Mouse (Mus musculus): Measurements from ENCODE around the gene Slc9a9.

Slc9a9 gene

DNA sequence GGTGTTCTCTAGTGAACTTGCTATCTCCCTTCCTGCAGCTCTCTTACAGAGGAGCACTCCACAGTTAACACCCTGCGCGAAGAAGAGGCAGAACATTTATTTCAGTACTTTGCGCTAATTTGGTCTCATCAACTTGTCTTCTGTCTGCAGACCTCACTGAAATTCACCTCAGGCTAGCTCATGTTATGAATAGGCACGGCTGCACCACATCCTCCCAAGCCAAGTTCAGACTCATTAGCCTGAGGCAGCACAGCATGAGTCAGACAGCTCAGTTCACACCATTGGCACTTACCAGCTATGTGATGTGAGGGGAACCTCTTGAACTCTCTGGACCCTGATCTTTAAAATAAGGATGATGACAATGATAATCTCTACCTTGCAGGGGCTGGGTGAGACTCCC, 482.0 kb downstream of the Slc9a9 start:
- DNase-seq (ENCODE audit: low read depth, low spot score): no peak

DNA sequence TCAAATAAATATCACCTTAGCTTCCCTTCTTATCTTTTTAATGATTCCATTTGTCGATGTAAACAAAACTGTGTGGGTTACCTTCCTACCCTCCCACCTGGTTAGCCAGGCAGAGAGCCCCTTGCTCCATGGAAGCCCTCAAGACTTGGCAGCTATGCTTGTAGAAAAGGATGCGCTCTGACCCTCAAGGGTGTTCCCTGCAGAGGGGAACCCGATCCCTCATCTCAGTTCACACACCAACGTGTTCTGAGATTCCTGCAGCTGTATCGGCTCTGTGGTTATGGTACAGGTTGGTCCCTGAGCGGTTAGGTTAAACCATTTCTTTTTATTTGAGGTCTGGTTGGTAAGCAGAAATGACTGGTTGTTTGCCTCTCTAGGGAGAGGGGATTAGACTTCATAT, 484.3 kb downstream of the Slc9a9 start:
- no peak for DNase-seq (ENCODE audit: low read depth, low spot score)

DNA sequence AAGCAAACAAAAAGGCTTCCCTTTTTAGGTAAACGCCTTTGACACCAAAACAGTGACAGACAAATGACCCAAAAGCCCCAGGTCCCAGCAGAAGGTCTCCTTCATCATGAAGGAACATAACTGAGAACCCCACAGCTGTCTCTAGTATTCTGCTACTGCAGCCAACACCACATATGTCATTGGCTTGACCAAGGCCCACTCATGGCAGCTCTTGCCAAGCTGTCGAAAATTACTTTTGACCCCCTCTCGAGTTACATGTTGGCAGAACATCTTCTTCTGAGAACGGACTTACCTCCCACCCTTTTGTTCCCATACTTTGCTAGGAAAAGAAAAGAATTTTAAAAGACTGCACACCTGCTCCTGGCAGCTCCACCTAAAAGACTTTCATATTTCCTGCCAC, 488.2 kb downstream of the Slc9a9 start:
- DNase-seq (ENCODE audit: low read depth, low spot score): no peak

DNA sequence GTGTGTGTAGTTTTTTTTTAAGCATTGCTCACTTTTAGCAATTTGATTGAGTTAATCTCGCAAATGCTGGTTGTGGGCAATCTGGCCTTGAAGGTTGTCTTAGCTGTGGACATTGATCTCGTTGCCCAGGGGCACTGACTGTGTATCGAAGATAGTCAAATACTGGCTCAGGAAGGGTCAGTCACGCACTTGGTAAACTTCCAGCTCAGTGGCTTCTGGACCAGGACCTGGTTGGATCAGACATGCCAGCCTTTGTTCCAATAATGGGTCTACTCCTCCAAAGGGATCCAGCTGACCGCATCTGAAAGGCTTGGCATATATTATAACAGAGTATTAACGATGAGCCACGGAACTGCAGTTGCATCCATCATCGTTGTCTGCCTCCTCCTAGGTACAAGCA, 489.2 kb downstream of the Slc9a9 start:
- no peak for DNase-seq (ENCODE audit: low read depth, low spot score)

DNA sequence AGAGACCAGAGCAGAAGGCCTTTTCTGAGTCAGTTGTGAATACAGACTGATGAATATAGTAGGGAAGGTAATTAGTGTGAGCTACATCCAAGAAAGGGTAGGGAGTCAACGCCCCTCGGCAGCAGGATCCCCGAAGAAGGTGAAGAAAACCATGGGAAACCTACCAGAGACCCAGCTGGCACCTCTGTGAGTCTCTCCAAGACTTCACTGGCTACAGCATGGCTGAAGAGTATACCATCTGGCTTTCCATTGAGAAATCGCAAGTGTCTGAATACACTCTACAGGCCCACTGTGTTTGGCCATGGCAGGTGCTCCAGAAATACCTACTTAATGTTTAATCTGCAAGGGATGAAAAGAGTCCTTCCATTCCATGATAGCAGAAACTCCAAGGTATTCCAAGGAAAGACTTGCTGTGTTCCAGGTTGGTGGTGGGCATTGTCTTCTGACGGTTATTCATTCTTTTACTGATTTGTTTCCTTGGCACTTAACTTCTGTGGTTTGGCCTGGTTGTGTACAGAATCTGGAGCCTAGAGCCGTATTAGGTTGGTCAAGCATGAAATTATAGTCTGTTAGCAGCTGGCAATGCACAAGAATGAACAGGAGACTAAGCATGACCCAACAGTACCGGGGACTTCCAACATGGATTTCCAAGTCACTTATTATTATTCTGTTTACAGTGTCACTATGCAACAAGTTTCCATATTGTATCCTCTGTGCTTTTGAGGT, 491.0 kb downstream of the Slc9a9 start:
- no peak for DNase-seq (ENCODE audit: low read depth, low spot score)

DNA sequence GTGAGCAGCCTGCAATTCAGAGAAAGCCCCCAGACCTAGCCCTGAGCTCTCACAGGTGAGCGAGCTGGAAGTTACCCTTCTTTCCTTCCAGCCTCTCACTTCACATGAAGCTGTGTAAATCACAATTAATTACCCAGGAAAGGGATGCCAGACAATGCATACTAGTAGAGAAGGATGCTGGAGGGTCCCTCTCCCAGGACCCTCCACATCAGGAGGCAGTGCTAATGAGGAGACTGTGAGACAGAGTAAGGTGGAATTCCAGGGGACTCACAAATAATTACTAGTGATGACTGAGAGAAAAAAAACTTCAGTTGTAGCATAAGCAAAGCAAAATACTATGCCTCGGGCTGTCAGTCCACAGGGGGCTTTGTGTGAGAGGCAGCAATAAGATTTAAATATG, 492.0 kb downstream of the Slc9a9 start:
- no peak for DNase-seq (ENCODE audit: low read depth, low spot score)

DNA sequence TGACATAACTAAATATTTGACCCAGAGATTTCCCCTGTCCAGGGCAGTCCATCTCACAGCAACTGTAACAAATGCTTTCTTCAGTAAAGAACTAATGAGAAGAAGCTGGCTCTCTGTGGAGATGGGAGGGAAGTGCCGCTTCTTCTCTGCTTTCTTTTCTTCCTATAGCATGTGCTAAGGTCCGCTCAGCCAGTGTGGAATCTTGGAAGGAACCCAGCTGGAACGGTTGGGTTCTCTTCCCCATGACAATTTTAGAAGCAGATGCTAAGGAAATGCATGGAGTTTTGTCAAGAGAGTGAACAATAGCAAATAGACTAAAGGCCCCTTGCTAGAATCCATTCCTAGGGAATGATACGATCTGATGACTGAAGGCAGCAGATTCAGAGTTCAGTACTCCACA, 496.5 kb downstream of the Slc9a9 start:
- no peak for DNase-seq (ENCODE audit: low read depth, low spot score)

DNA sequence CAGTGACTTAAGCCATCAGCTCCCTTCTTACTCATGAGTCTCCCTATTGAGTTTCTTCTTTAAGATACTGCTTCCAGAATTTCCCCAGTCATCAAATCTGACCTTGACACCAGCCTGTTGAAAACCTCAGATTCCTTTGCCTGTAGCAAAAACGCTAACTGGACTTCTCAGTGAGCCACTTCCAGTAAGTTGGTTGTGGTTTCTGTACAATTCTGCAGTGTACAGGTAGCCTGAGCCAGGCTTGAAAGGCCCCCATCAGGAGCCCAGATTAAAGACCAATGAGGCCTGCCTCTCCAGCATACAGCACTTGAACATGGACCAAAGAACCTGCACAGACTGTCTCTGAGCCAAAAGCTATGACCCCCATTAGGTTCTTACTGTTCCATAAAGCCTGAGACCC, 498.1 kb downstream of the Slc9a9 start:
- no peak for DNase-seq (ENCODE audit: low read depth, low spot score)

DNA sequence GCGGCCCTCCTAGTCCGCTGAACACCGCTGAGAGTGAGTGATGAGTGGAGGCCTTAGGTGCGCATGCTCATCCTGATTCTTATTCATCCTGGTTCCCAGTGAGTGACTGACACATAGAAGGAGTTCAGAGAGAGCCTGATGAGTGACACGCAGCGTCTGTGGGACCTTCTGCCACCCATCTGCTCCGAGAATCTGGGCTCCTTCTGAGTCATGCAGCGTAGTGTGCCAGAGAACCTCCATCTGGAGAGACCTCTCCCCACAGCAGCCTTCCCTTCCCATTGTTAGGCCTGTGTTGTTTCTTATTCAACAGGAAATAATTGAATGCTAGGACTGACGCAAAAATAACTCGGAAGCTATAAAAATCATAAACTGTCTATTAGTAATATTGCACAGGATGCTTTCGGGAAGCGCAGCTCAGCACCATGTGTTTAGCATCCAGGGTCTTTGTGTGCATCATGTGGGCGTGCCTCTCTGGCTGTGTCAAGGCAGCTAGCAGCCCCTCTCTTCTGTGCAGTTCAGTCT, 498.8 kb downstream of the Slc9a9 start:
- DNase-seq (ENCODE audit: low read depth, low spot score): no peak

DNA sequence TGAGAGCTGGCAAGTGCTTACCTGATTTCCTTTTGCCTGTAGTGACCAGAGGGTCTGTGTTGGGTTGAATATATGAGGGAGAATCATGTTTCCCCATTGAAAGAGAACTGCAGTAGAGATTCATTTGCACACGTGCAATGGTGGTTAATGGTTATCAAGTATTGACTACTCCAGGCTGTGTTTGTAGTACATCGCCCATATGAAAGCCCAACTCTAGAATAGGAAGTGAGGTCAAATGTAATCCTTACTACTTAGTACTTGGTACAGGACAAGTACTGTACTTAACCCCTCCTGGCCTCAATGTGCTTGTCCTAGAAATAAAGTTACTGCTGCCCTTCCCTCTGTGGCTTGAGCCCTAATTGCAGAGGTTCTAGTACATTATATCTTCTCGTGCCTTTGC, 508.5 kb downstream of the Slc9a9 start:
- no peak for DNase-seq (ENCODE audit: low read depth, low spot score)

DNA sequence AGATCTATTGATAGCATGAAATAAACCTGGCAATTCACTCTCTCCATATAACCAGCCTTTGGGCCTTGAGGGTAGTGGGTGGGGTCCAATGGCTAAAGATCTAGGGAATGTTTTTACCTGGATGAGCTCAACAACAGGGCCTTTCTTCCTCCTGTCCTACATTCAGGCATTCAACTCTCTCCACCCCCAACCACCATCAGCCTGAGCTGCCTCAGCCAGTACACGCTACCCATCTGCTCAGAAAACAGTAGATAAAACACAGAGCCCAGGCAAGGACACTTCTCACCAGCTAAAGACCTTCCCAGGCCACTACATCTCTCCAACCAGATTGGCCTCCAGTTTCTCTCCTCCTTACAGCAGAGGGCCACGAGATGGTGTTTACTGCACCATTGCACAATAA, 510.3 kb downstream of the Slc9a9 start:
- no peak for DNase-seq (ENCODE audit: low read depth, low spot score)

DNA sequence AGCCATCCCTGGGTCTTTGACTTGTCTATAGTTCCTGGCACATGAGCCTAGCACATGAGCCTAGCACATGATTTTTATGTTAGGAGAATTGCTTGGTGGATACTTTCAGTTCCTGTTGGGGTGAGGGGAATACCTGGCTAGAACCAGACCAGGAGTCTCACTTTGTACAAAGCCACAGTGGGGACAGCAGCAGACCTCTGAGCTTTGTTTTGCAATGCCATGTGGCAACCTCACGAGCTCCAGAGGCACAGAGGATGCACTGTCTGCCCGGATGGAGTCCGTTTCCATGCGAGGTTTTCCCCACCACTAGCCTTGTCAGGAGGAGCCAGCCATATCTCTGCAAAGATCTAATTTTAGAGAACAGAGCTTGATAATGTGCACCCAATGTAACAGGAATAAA, 510.9 kb downstream of the Slc9a9 start:
- no peak for DNase-seq (ENCODE audit: low read depth, low spot score)

DNA sequence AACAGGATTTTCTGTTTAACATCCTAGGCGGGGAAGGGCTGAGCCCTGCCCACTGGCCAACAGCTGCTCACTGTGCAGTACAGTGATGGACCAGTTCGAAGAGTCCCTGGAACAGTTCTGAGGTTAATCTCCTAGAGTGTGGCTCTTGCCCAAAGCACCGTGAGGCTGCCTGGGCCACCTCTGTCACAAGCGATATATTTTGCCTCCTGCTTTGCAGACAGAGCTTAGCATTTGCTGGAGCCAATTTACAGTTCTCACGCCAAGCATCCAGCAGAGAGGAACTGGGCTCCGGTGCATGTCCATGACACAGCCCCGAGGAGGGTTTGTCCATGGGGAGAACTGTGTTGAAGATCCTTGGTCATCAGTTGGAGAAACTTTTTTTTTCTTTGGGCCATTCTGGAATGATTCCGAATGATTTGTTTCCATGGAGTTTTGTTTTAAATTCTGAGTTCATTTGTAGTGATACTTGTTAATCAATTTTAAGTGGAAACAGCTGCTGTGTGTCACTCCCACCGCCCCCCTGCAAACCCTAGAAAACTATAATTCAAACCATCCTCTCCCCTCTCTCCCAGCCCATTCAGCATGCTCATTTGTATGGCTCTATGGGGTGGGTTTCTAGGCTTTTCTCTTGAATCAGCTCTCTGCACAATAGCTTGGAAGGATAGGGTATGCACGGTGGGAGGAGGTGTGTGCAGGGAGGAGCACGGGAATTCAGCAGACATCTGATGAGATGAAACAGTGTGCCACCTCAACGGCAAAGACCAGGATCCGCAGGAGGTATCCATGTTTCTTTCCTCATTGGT, 511.7 kb downstream of the Slc9a9 start:
- no peak for DNase-seq (ENCODE audit: low read depth, low spot score)

DNA sequence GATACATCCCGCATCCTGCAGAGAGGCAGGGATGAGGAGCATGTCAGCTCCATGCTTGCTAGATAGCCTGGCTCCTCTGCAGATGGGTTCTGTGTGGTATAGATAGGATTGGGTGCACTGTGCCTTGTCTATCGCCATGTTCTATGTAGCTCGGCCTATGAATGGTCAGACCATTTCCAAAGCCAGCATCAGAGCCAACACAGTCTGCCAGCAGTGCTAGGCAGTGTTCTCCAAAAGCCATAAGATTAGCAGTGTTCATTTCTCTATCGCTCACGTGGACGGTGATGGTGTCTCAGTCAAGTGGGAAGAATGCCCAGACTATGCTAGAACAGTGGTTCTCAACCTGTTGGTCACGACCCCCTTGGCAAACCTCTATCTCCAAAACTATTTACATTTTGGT, 512.6 kb downstream of the Slc9a9 start:
- DNase-seq (ENCODE audit: low read depth, low spot score): no peak

DNA sequence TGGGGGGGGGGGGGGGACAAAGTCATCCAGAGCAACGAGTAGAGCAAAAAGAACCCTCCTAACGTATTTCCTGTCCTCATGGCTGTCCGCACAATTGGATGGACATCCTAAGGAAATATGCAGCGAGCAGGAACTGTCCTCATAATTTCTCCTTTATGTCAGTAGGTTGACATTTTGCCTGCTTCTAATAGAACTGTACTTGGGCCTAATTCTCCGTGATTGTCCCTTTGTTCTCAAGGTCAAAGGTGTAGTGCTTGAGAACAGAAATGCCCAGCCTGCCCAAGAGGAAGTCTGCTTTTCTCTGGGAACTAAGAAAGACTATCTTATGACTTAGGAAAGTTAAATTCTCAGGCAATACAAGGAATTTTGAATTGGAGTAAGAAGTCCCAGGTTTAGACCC, 514.7 kb downstream of the Slc9a9 start:
- DNase-seq (ENCODE audit: low read depth, low spot score): no peak

DNA sequence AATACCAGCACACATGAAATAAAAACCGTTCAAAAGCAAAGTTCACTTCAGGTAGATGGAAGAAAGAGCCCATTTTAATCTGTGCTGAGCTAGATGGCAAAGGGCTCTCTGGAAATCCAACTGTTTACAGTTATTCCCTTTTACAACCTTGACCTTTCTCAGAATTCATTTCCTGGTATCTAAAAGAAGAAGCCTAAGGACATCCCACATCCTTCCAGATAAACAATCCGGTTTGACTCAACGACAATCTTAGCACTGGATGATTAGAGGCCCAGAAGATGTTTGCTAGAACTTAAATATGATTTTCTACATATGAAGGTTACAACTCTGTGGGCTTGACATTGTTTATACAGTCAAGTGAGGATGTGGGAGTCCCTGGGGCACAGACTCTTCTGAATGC, 516.1 kb downstream of the Slc9a9 start:
- DNase-seq (ENCODE audit: low read depth, low spot score): no peak

DNA sequence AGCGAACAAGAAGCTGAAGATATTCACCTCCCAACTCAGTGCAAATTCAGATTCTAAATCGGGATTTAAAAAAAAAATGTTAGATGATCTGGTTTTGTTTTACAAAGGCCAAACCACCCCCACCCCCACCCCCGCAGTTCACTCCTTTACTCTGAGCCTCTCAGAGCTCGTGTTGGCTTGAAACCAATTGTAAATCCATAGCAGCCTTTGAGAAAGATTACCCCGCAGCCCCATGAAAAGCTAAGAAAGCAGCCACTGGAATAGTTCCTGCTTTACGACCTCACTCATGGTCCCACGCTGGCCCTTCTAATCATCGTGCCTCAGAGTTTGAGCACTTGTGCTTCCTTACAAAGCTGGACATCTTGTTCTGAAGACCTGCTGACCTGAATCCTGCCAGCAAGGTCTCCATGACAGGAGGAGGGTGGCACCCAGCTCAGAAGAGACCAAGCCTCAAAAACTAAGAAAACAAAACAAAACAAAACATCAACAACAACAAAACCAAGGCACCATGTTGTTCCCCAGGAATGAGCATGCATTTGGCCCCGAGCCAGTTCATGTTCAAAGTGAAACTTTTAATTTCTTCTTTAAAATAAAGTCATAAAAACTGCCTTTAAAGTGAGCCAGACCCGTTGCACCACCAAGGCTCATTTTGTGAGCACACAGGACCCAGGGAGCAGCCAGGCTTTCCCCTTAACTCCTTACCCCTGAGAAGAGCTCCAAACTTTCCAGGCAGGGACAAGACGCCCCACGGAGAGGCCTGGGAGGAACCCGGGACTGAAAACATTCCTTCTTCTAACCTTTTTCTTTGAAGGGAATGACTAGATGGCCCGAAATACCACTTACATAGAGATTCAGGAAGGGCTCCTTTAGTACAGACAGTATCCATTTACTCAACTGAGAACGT, 516.9 kb downstream of the Slc9a9 start:
- no peak for DNase-seq (ENCODE audit: low read depth, low spot score)

DNA sequence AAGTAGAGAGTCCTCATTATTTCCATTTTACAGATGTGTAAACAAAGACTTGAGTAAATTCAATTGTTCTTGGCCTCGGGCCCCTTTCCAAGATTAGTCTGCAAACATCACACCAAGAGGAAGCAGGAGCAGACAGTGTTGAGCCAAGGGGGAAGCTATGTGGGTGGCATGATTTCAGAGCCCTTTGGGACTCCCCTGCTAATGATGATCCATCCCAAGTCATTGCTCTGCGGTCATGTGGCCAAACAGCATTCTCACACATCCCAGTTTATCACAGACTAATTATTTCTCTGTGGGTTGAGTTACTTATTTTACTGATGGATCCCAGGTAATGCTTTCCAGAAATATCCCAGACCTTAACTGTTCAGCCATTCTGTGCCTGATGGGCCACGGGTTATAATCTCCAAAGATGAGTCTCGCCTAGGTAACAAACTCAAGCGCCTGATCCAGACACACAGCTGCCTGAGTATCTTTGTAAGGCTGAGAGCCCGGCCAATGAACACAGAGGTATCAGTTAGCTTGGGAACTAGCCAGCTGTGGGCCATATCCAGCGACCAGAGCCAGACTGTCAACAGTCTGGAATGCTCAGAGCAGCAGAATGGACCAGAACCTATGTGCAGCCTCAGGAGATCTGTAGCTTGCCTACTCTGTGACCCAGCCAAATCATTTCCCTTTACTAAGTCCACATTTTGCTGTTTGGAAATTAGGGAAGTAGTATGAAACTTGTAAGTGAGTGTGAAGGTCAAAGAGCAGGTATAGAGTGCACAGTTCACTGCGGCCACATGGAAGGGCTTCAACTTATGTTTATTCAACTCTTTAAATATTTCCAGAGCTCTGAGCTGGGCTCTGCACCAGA, 518.9 kb downstream of the Slc9a9 start:
- DNase-seq (ENCODE audit: low read depth, low spot score): no peak

DNA sequence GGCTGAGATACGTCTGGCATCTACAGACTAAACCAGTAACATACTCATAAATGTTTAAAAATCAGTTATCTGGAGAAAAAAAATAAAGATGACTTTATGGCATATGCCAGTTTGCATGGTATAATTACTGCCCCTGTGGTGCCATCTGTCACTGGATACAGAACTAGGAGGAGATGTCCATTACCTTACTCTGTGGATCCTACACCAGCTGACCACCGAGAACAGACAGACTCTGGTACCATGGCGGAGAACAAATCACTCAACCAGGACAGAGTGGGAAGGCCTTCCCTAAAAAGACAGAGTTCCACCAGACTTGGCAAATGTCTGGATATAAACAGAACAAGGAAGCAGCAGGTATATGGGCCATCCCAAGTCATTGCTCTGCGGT, 519.5 kb downstream of the Slc9a9 start:
- no peak for DNase-seq (ENCODE audit: low read depth, low spot score)

DNA sequence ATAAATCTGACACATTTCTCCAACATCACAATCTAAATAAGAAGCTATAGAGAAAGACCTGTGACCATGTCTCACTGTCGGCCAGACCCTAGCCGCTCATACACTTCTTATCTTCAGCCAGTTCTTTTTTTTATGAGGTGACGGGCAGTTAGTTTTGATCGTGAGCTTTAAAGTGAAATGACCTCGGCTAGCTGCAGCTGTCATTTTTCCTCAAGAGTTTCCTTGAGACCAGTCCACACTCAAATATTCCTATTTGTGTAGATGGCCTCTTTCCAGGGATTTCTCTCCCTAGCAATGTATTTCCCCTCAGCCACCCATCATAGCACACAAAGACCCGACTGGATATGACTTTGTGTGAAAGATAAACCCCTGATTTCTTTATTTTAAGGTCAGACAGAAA, 521.7 kb downstream of the Slc9a9 start:
- DNase-seq (ENCODE audit: low read depth, low spot score): no peak

DNA sequence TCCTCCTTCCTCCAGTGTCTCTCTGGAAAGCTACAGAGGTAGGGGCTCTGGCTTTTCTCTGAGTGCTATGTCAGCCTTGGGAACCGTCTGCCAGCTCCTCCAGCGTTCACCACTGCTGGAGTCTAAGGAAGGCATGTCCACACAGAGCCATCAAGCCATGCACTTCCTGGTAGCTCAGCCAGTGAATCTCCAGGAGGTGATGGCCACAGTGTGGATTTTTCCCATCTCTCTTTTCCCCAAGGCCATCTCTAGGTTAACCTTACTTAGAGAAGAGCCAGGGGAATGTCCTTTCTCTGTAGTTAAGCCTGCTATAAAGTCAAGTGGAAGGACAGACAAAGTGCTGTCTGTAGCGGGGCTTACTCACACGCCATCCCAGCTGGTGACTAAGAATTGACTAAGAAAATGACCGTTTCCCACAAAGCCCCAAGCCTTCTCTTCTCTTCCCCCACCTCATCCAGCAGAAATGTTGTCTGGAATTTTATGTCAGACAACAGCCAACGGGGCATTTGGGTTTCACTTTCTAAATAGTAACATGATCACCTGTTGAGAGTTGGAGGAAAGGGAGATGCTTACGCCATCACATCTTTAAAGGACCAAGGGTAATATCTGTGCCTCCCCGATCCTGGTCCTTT, 523.3 kb downstream of the Slc9a9 start:
- no peak for DNase-seq (ENCODE audit: low read depth, low spot score)
